Mouse (Mus musculus) left cerebral cortex, postnatal 36 days (tissue): ENCODE data around the gene Klhdc1. TPM values are rescaled to one million over a fixed set of nuclear protein-coding genes. Genes with fewer than 3 reads are reported as not detected.

ENCODE experiments used
- total RNA-seq, 2 experiments: library from RNA; stranded (reverse); gene quantifications; 2 replicates each; pipeline ENCODE4 v1.2.3; 2021

Klhdc1 gene
- total RNA-seq, 2 experiments from 2014 or later: 19.0 to 22.5 TPM

Other genes with a start within 250 kb of the Klhdc1 start
- 1,000 to 10,000 TPM; 1,009 to 1,161 TPM for gene Rps29, start 82.0 kb upstream of the Klhdc1 start, total RNA-seq
- gene Lrr1, start 72.4 kb upstream of the Klhdc1 start, total RNA-seq: not detected
- gene Rpl36al, start 57.1 kb upstream of the Klhdc1 start, total RNA-seq: 100 to 1,000 TPM; 165 to 192 TPM
- gene Mgat2, start 57.0 kb upstream of the Klhdc1 start, total RNA-seq: 10 to 100 TPM; 27.3 to 30.7 TPM
- gene Gm49383, start 44.1 kb upstream of the Klhdc1 start, total RNA-seq: 1 to 10 TPM; 2.1 to 5.6 TPM
- gene Dnaaf2, start 42.7 kb upstream of the Klhdc1 start, total RNA-seq: 1 to 10 TPM; 1.8 to 1.9 TPM
- 1 to 10 TPM; 2.2 to 2.8 TPM for gene Gm49384, start 36.9 kb upstream of the Klhdc1 start, total RNA-seq
- under 1 TPM in 1 of 2 experiments, not detected in 1; 0.79 TPM for gene Pole2, start 13.0 kb upstream of the Klhdc1 start, total RNA-seq
- 100 to 1,000 TPM; 128 to 146 TPM for gene Klhdc2, start 55.5 kb downstream of the Klhdc1 start, total RNA-seq
- gene Nemf, start 116.0 kb downstream of the Klhdc1 start, total RNA-seq: 10 to 100 TPM; 35.9 to 53.2 TPM
- gene Arf6, start 131.0 kb downstream of the Klhdc1 start, total RNA-seq: 10 to 100 TPM; 49.9 to 61.4 TPM
- gene Gm9887, start 131.3 kb downstream of the Klhdc1 start, total RNA-seq: 1 to 10 TPM in 1 of 2 experiments, under 1 TPM in 1; 0.93 to 1.7 TPM